Mouse (Mus musculus) cerebellum, adult 2 months (tissue): ENCODE data around the gene 2410002F23Rik.
"Not testable (repeated sequence)": the region's sequence is repeated elsewhere in the genome, so short reads cannot be mapped to it uniquely, and the experiment has no call there.

Source experiments
- CTCF ChIP-seq: fragments of 200-500 bp; IDR thresholded peaks from 2 replicates; pipeline ENCODE4 v1.5.1; 2011; ENCODE audit warnings: low read depth, mild to moderate bottlenecking, control low read depth, low read length, moderate library complexity, borderline replicate concordance; ENCODE audit not compliant: insufficient read depth
- POLR2A ChIP-seq: fragments of 200-500 bp; IDR thresholded peaks from 2 replicates; pipeline ENCODE4 v1.6.1; 2011; ENCODE audit warnings: low read length, control low read depth, borderline replicate concordance; ENCODE audit not compliant: insufficient read depth

DNA sequence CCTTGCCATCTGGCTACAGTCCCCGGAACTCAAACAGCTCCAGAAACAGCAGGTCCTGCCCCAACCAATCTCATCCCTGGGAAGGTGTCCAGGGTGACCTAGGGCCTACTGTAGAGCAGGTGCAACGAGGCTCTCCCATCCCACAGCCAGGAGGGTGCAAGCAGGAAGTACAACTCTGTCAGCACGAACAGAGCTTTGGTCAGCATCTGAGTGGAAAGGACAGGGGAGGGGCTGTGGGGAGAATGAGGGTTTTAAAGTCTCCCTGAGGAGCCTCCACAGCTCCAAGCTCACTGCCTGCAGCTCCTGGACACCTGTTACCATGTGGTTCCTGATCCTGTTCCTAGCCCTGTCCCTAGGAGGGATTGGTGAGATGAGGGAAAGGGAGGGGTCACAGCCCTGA lies 39.4 kb upstream of the 2410002F23Rik start, which contains the start of gene Klk1b4:
- not testable (repeated sequence) for TF ChIP-seq CTCF, POLR2A
